Mouse (Mus musculus): Measurements from ENCODE around the gene Gm47841.

Gene Gm47841

GRCm38 (mm10) chr15:101047194-101047555, at the start of gene Gm47841:
Gene Gm47841 (minus strand): TSS chr15:101047397.
- no peak for DNase-seq (ENCODE audit: low read depth in 2 of 2, low spot score in 2 of 2)

GRCm38 (mm10) chr15:101095392-101095791, 48.2 kb upstream of the Gm47841 start:
- DNase-seq (ENCODE audit: low read depth in 2 of 2, low spot score in 2 of 2): no peak

GRCm38 (mm10) chr15:101094979-101095378, 47.8 kb upstream of the Gm47841 start:
- no peak for DNase-seq (ENCODE audit: low read depth in 2 of 2, low spot score in 2 of 2)

- no peak for DNase-seq (ENCODE audit: low read depth in 2 of 2, low spot score in 2 of 2)
Observed at GRCm38 (mm10) chr15:101093988-101094387, 46.8 kb upstream of the Gm47841 start.

- DNase-seq (ENCODE audit: low read depth in 2 of 2, low spot score in 2 of 2): no peak
Observed at GRCm38 (mm10) chr15:101092829-101093648, 45.8 kb upstream of the Gm47841 start.

- DNase-seq (ENCODE audit: low read depth in 2 of 2, low spot score in 2 of 2): no peak
Observed at GRCm38 (mm10) chr15:101092121-101092828, 45.1 kb upstream of the Gm47841 start.

GRCm38 (mm10) chr15:101091551-101091950, 44.4 kb upstream of the Gm47841 start:
- DNase-seq (ENCODE audit: low read depth in 2 of 2, low spot score in 2 of 2): no peak

- DNase-seq (ENCODE audit: low read depth in 2 of 2, low spot score in 2 of 2): no peak
Observed at GRCm38 (mm10) chr15:101088291-101088690, 41.1 kb upstream of the Gm47841 start.

GRCm38 (mm10) chr15:101086956-101087355, 39.8 kb upstream of the Gm47841 start:
- DNase-seq (ENCODE audit: low read depth in 2 of 2, low spot score in 2 of 2): no peak

GRCm38 (mm10) chr15:101086451-101086850, 39.3 kb upstream of the Gm47841 start:
- no peak for DNase-seq (ENCODE audit: low read depth in 2 of 2, low spot score in 2 of 2)

- no peak for DNase-seq (ENCODE audit: low read depth in 2 of 2, low spot score in 2 of 2)
Observed at GRCm38 (mm10) chr15:101084499-101084898, 37.3 kb upstream of the Gm47841 start.

- DNase-seq (ENCODE audit: low read depth in 2 of 2, low spot score in 2 of 2): no peak
Observed at GRCm38 (mm10) chr15:101082236-101082635, 35.0 kb upstream of the Gm47841 start.

- DNase-seq (ENCODE audit: low read depth in 2 of 2, low spot score in 2 of 2): no peak
Observed at GRCm38 (mm10) chr15:101081035-101081548, 33.9 kb upstream of the Gm47841 start.

- DNase-seq (ENCODE audit: low read depth in 2 of 2, low spot score in 2 of 2): no peak
Observed at GRCm38 (mm10) chr15:101080031-101080520, 32.9 kb upstream of the Gm47841 start.

GRCm38 (mm10) chr15:101078731-101079156, 31.5 kb upstream of the Gm47841 start:
- DNase-seq (ENCODE audit: low read depth in 2 of 2, low spot score in 2 of 2): no peak

- no peak for DNase-seq (ENCODE audit: low read depth in 2 of 2, low spot score in 2 of 2)
Observed at GRCm38 (mm10) chr15:101077813-101078730, 30.9 kb upstream of the Gm47841 start, which contains the start of gene Fignl2. Gene Fignl2 (minus strand): TSS chr15:101078567.

- no peak for DNase-seq (ENCODE audit: low read depth in 2 of 2, low spot score in 2 of 2)
Observed at GRCm38 (mm10) chr15:101077001-101077812, 30.0 kb upstream of the Gm47841 start.

GRCm38 (mm10) chr15:101076071-101077000, 29.1 kb upstream of the Gm47841 start:
- no peak for DNase-seq (ENCODE audit: low read depth in 2 of 2, low spot score in 2 of 2)

GRCm38 (mm10) chr15:101075656-101076055, 28.5 kb upstream of the Gm47841 start:
- no peak for DNase-seq (ENCODE audit: low read depth in 2 of 2, low spot score in 2 of 2)

Measured in CD8-positive naive resting alpha-beta T cell, adult 2 months (primary cell).